Mouse (Mus musculus) c-Kit-positive CD71-negative TER-119-negative erythroid progenitor cells, embryonic 14.5 days (primary cell): ENCODE measurements at regions not wholly inside any gene's neighbourhood (a gene's known extent, or its start where the extent isn't known, plus 50 kb on each side); places are given as distances from the start of the nearest gene placed in this dataset.

ENCODE experiments used
- DNase-seq: peaks from one replicate; pipeline ENCODE4 v3.0.0-alpha.2; 2013; ENCODE audit warnings: low read depth

DNA sequence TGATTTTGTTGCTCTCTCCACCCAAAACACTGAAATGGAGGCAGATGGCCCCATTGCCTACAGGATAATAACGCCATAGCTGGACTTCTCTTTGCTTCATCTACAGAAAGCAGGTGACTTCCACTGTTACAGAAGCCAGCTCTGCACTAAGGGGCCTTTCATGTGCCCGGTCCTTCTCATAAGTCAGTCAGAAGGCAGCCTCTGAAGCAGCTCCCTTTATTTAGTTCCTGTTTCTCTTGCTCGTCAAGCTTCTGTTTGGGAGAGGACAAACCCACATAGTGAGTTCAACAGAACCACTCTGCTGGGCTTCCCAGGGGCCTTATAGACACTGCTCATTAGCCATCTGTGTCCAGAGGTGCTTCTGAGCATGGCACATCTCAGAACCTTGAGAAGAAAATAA lies 205.1 kb upstream of the Hhip start:
- DNase-seq = no peak

DNA sequence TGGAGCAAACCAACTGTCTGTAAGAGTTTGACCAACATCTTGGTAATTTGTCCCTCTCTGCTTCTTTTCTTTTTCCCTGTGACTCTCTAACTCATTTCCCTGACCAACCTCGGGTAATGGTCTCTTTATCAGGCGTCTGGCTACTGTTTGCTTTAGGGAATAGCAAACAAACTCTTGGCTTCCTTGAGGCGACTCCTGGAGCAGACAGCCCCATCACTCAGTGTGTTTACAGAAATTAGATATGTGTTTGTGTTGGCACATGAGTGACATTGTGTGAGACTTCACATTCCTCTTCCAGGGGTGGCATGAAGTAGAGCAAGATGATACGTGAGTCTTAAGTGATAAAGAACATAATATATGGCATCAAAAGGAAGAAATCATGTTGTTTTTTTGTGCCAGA lies 195.7 kb upstream of the Hhip start:
- DNase-seq = no peak

DNA sequence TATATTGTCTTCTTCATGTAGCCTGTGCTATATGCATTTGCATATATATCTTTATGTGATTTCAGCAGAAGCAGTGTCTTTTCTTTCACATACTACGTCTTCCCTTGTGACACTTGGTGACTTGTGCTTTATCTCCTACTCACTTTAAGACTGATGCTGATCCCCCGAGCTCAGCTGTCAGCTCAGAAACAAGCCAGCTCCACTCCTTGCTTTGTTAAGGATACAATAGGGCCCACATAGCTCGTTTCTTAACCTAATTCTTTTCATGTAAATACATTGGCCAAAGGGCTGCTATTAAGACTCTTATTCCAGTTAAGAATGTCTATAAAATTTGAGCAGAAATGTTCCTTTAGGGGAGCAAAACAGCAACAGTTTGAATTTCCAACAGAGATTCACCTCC lies 193.8 kb upstream of the Hhip start:
- DNase-seq = no peak

DNA sequence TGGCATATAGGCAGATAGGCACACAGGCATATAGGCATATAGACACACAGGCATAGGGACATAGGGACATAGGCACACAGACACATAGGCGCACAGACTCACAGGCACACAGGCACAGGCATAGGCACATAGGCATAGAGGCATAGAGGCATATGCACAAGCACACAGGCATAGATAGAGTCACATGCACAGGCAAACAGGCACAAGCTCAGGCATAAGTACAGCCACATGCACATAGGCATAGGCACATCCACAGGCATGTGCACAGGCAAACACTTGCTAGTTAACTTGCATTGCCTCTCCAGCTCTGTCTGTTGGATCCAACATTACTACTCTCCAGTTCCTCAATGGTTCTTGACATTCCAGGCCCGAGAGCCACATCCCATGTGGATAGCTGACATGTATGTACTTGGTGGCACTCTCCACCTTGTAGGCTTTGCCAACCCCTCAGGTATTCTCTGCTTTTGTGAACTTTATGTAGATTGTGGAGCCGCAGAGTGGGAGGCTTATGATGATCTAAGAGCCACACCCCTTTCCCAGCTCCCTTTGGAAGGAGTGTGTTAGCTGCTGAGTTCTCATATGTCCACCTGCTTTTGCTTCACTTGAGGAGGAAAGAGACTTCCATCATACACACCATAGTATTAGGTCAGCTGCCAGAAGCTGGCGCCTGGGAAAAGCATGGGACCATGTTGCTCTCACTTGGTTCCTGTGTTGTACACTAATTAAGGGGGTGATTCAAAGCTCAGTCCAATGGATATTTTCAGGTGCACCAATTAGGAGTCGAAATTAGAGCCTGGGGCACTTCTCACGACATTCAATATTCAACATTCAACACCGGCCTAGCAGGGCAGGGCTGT lies 192.7 kb upstream of the Hhip start:
- DNase-seq = no peak

DNA sequence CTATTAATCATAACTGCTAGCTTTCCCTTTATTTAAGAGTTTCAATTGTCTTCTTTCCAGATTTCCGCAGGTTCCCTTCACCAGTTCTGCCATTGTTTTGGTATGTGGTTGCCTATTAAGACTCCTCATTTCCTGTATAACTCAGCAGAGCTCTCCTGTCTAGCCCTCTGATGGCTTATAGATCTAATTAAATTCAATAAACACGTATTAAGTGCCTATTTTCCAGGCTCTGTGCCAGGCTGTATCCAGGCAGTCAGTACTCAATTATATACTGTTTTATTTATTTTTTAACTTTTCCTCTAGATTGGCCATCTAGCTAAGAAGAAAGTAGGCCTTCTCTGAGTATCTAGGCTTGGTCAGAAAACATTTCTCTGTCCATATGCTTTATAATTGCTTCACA lies 192.0 kb upstream of the Hhip start:
- no peak for DNase-seq

DNA sequence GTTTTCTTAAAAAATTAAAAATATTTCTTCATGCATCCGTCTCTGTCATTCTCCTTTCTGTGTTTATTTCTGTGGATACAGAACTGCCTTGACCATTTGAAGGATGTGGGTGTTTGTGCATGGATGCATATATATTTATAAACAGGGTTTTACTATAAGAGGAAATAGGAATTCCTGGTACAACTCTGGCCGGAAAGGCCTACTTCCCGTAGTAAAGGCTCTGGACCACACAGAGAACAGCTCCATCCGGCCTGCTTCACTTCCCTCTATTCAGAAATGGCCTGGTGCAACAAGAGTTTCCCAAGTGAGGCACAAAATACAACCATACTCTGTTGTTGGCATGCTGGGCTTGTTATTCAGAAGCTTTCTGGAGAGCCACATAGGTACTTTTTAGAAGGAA lies 182.1 kb upstream of the Hhip start:
- no peak for DNase-seq

DNA sequence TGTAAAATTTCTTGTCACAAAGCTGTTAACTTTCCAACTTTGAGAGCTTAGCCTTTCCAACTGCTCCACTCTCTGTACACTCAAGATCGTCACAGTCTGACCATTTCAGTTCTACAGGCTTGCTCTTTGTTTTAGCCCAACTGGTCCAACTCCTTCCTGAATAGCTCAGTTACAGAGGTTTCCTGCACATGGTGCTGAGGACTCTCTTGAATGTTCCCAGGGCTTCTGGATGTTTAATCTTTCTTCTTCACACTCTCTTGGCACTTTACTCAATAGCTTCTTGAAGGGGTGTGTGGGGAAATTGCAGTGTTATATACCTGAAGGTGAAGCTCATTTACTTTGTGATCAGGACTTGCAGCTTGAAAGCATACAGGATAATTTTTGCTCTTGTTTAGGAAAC lies 152.6 kb upstream of the Hhip start:
- no peak for DNase-seq

DNA sequence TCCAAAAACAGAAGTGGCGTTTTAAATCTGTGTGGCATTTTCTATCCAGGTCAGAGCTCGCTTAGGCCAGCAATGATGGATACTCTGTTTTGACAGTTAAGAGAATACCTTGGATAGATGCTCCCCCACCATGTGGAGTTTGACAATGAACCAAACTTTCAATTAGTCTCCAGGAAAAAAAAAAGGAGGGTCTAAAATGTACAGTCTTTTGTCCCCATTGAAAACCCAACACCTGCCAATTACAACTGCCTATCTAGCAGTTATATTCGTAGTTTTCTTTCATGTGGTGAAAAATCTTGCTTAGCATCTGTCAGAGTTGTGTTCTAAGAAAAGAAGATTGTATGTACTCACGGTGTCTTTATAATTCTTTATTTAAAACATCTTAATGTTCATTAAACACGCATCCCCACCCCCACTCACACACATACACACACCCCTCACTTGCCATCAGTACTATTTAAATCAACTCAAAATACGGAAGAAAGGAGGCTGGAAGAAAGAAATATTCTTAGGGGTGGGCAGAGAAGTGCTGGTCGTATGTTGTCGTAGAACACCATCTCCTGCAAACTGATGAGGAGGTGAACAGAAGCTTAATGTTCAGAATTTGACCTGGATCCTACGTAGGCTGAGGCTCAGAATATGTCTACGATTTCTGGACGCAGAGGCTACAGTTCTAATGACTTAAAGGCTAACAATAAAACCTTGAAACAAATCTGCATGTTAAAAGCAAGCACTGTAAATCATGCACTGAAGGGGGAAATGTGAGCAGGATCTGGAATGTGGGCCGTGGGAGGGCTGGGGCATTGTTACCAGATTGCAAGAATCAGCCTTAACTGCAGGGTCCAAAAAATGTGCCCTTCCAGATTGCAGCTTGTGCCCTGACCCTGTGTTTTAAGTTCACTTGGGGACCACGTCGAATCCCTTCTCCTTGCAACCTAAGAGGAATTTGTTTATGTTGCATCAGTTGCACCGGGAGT lies 147.2 kb upstream of the Hhip start:
- DNase-seq = no peak

DNA sequence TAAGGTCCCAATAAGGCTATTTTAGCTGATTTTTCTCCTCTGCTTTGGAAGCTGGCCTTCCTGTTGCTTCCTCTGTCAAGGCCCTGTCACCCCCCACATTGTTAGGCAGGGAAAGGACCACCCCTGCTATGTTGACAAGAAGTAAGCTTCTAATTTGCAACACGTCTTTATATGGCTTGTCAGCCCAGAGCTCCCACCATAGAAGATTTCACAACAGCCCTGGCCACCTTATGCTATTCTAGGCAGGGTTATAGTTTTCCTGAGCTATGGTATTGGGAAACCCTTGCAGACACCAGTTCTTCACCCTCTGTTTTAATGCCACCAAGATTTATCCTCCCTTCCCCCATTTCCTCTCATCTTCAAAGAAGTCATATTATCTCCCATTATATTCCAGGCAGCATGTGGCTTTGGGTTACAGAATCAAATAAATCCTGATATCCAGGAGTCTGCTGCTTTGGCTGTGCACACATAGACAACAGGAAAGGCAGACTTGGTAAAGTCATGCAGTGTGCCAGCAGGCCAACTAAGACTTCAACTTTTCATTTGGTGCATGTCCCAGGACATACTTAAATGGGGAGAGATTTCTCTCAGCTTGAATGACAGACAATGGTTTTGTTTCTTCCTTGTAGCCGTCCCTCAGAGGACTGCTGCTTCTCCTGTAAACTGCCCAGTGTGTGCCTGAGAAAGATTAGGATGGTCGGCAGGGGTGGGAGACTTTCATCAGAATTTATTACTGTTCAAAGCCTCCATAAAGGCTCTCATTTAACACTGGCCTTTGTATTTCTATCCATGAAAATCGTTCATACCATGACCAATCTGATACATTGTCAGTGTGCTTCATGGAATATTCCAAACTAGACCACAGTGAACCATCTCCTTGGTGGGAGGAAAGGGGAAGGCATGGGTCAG lies 146.2 kb upstream of the Hhip start:
- no peak for DNase-seq

DNA sequence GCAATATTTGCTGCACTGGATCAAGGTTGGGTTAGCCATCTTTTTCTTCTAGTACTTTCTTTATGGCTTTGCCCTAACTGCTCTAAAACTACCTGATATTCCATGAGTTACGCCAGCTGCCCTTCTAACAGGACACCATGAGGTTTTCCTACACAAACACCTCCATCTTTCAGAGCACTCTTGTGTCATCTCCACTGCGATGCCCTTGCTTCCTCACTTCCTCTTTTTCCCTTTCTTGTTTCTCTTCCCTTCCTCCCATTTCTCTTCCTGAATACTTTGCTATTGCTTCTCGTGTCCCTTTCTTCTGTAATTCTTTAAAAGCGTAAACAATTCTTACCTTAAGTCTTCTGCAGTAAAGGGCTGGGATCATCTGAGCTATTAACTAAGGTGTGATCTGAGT lies 139.9 kb upstream of the Hhip start:
- DNase-seq = no peak

DNA sequence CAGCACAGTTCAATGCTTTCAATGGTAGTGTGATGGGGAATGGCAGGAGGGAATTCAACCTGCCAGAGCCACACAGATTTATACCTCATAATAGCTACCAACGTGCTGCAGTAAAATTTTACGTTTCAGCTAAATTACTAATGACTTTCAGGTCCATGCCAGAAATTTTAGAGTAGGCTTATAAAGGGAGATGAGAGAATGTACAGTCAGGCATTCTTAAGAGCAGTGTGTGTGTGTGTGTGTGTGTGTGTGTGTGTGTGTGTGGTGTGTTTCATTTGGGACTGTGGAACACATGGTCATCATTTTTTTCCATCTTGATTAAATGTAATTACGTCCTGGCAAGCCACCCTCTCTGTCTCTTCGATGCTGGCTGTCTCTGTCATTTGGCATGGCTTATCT lies 132.7 kb upstream of the Hhip start:
- no peak for DNase-seq

DNA sequence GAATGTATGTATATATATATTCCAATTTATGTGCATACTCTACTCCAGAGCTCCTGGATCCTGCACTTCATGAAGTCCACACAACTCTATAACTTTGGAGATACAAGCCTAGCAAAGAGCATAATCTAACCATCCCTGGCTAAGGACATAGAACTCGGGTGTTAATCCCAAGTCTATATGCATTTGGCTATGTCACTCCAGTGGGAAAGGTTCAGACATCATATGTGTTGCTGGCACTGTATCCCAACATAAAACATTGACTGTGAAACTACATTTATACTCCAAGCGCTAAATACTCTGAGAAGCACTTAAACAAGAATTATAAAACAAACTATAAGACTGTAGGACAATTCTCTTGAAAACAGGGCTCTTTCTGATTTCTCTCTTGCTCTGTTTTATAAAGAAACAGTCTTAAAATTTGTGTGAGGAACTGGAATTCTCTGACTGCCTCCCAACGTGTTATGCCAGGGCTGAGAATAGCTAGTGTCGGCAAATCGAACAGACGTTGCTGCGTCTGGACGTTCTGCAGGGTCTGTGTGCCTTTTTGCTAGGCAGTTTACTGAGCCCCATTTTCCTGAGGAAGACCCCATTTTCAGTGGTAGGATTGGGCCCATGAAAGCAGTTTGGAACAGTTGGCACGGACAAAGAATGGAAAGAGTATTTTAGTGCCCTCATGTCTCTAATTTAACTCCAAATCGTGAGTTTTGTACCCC lies 132.1 kb upstream of the Hhip start:
- DNase-seq = no peak

DNA sequence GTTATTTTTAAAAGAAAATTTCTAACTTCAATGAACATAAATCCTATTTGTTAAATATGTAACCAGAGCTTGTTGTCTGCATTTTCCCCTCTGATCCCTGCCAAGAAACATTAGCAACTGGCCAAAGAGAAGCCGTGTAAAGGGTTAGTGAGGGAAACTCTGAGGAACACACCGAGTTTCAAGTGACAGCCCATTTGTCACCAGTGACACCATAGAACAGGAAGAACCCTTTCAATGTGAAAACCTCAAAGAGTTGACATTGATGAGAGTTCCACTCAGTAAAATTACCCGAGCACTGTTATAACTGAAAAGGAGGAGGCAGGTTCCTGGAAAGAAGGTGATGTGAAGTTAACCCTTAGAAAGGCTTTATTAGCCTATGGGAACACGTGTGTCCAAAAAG lies 127.5 kb upstream of the Hhip start:
- no peak for DNase-seq

DNA sequence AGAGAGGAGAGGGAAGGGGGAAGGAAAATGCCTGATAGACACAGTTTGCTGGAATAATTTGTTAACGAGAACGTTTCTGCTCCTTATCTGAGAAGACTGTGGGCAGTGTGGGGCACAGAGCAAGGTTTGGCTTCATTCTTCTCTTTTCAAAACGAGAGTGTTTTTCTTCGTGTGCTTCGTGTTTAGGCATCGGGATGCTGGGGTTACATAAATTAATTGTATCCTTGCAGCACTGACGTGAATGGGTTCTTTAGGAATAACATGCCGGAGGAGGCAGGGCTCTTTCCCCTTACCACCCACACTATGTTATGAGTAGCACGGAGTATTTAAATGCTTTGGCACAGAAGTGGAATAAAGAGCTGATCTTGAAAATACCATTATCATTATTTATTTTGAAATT lies 110.9 kb upstream of the Hhip start:
- no peak for DNase-seq

DNA sequence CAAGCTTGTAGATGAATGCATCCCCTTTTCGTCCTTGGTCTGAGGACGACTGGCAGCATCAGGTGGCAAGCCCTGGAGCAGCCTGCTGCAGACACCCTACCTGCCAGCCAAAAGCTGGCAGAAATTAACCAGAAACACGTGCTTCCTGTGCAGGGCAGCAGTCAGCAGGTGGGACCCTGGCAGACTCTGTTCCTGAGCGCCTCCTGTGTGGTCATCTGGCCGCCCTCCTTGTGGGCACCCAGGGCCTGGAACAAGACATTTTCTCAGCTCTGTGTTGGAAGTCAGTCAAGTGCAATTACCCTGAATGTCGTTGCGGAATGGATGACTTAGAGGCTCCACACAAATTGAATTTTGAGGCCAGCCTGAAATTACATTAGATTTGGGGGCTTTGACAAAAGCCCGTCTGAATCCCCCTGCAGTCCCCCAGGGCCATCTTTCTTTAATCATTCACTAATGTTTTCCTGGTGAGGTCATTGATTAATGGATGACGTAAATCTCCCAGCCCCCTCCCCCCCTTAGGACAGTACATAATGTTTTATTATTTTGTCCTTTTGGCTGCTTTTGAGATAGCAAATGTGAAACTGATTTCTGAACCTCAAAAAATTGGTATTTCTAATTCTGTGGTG lies 91.8 kb upstream of the Hhip start:
- no peak for DNase-seq

DNA sequence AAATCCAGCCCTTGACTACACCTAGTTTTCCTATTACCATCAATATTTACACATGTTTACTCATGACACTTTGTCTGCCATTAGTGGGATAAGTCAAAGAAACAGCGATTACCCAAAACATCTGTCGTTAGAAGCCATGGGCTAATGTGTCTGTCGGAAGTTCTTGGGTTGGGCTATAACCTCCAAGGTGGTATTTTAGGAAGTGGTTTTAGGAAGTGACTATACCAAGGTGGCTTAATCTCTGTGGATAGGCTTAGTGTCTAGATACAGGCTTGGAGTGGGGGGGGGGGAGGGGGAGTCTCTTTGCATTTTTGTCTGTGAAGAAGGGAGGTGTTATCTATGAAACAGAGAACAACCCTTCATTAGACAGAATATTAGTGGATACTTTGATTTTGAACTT lies 90.1 kb upstream of the Hhip start:
- DNase-seq = no peak

DNA sequence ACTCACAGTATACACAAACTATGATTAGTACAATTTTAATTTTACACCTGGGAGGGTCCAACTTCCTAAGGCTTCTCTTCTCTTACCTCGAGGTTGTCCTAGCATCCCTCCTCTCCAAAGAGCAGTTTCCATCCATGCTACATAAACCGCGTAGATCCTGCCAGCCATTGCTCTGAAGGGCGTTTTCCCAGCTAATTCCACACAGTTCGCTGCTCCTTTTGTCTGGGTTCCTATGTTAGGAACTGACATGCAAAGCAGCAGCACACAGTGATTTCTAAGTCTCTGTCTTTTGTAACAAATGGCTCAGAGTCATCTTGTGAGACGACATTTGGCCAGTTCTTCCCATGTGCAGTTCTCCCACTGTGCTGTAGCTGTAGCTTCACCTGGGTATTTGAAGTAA lies 80.7 kb upstream of the Hhip start:
- DNase-seq = no peak

DNA sequence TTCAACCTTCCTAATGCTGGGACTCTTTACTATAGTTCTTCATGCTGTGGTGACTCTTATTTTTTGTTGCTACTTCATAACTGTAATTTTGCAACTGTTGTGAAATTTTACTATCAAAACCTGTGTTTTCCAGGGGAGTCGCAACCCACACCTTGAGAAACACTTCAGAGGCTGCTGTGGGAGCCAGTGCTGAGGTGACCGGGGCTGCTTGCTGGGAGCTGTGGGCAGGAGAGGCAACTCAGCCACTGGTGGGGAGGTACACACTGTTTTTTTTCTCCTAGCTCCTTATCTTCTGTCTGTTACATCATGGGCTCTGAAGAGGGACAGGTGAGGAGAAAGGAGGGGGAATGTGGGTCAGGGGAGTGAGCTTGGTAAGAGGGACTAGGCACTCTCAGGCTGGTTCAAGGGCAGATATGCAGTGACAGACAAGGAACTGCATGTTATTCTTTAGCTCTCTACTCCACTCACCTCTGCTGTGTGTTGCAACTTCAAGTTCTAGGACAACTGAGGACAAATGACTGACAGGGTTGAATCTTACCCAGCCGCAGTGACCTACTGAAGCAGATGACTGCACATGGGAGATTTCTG lies 62.7 kb upstream of the Hhip start:
- DNase-seq = no peak

DNA sequence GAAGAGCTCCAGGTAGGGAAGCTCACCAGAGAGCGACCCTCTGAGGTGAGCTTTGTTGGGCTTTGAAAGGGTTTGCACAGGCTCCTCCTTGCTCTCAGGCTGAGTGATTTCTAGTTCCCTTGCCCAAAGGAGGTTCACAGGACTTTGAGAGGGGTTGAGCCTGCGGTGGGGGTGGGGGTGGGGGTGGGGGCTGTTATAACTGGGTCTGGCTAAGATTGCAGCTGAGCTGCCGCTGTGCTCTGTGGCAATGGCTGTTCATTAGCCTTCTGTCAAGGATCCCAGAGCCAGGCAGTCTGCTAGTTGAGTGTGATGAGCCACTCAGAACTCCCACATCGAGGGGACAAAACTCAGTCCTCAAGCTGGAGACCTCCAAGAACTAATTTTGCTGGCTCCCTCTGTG lies 59.5 kb upstream of the Hhip start:
- no peak for DNase-seq
